Mouse (Mus musculus) bone marrow, adult 2 months (tissue): ENCODE results near the gene 2010300C02Rik. TPM values are rescaled to one million over a fixed set of nuclear protein-coding genes. Genes with fewer than 3 reads are reported as not detected.

Source experiments
- H3K27ac ChIP-seq: fragments of 200-500 bp; 2 replicates; pipeline ENCODE4 v1.5.1; 2012; ENCODE audit warnings: low read depth, mild to moderate bottlenecking, control low read depth, inconsistent platforms, low read length; ENCODE audit not compliant: control insufficient read depth, poor library complexity, insufficient read depth
- H3K4me1 ChIP-seq: fragments of 200-500 bp; 2 replicates; pipeline ENCODE4 v1.6.1; 2011; ENCODE audit warnings: low read length; ENCODE audit not compliant: control insufficient read depth, insufficient read depth
- H3K4me3 ChIP-seq: fragments of 200-500 bp; replicated peaks from 2 replicates; pipeline ENCODE3; 2011; ENCODE audit warnings: mild to moderate bottlenecking, low read depth, low read length, control low read depth; ENCODE audit not compliant: control insufficient read depth
- CTCF ChIP-seq: fragments of 200-500 bp; IDR thresholded peaks from 2 replicates; pipeline ENCODE4 v1.5.1; 2011; ENCODE audit warnings: low read length, control low read depth; ENCODE audit not compliant: control insufficient read depth, insufficient read depth
- POLR2A ChIP-seq: fragments of 200-500 bp; IDR thresholded peaks from 2 replicates; pipeline ENCODE4 v1.6.1; 2011; ENCODE audit warnings: low read depth, mild to moderate bottlenecking, control low read depth, low read length, borderline replicate concordance; ENCODE audit not compliant: control insufficient read depth
- WGBS: fragments of 180-500 bp; shearing (Covaris S2); methylation state at CpG from one replicate; pipeline ENCODE4 v1.1.7; 2018; 5-methylcytosine and 5-hydroxymethylcytosine counted together
- polyA plus RNA-seq: library from polyadenylated mRNA; stranded (reverse); fragments of >200 nt; gene quantifications from 2 replicates; pipeline ENCODE4 v1.2.4, GENCODE M21; 2011; ENCODE audit warnings: low replicate concordance; ENCODE audit not compliant: missing spikeins, insufficient read depth, insufficient read length

Gene 2010300C02Rik
- polyA plus RNA-seq, 1 experiment: not detected

DNA sequence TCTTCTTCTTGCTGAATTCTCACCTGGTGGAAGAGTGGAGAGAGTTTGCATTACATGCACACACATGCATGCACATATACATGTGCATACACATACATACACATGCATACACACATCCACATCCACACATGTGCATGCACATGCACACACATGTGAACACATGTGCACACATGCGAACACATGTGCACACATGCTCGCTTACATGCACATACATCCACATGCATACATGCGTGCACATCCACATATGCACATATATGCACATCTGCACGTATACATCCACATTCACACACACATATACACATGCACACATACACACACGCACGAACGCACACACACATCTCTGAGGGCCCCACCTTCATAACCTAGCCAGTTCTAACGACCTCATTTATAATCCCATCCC is 136.7 kb downstream of the 2010300C02Rik start:
- Histone ChIP-seq H3K4me3 (no peak overlapping the region), H3K4me1 (peaks cover 6% of the 10 kb centered on the region), H3K27ac (no peak overlapping the region)
- WGBS: 82% methylated on average over 8 of the region's 8 CpGs
- no peak for TF ChIP-seq CTCF
- no peak for TF ChIP-seq POLR2A

DNA sequence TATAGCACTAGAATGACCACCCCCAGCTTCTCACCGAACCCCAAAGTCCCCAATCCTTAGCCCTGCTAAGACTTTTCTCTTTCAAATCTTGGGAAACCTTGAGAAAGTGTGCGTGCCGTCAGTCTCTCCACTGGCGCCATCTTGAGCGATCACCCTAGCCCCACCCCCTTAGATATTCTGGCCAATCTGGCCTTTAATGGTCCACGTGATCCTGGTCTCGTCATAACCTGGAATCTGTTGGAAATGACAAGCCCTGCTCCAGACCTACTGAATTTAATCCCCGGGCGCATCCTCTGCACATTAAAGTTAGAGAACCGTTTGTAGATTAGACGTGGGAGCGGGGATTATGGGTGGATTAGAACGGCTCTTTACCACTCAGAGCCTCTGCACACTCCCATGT is 140.2 kb downstream of the 2010300C02Rik start:
- Histone ChIP-seq H3K4me3 (no peak overlapping the region), H3K4me1 (peaks cover 1% of the 10 kb centered on the region; the same call in 1 of the 2 replicates), H3K27ac (no peak overlapping the region)
- TF ChIP-seq CTCF (no peak), POLR2A (no peak)
- 92% methylated on average over 13 of the region's 13 CpGs for WGBS

DNA sequence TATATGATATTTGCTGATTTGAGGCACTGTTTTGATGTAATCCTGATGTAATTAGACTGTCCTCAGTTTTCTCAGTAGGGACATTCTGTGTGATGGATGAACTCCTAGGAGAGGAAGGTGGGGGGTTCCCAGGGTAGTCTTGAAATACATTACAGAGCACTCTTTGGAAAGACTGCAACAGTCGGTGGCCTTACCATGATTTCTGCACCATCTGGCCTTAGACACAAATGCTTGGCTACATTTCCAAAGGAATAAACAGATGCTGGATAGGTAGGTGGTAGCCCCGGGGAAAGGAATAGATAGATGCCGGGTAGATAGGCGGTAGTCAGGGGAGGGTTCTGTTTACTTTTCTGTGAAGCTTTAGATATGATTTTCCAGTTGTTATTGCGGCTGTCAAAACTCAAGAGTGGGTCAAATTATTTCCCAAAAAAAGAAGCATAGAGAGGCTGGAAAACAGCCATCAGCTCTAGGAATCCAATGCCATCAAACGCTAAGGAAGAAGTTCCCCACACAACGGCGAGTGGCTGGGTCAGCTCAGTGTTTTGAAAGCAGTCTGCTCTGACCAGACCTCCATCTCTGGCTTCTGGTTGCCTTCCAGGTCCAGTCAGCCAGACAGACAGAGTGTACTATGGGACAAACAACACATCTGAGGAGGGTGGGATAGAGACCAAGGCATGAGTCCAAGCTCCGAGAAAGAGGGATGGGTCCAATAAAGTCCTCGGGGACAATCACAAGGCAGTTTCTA is 147.2 kb downstream of the 2010300C02Rik start:
- Histone ChIP-seq H3K4me1 (no peaks in the 10 kb centered on the region; the same call in 1 of the 2 replicates), H3K4me3 (no peak overlapping the region), H3K27ac (no peak overlapping the region)
- TF ChIP-seq POLR2A (no peak), CTCF (no peak)
- WGBS: 80% methylated on average over 10 of the region's 10 CpGs

DNA sequence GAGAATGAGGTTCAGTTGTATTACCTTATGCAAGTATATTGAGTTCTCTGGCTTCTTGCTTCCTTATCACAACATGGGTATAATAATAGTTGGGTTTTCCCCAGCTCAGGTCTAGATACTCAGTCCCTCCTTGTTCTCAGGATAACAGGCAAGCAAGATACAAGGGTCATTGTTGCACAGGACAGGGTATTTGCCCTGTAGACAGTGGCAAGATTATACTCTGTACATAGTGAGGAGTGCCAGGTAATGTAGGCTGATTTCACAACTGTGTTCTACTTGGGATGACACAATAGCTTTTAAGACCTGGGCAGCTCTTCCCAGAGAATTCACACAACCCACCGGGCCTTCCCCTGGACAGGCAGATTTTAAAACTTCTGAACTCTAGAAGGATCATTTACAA is 151.5 kb downstream of the 2010300C02Rik start:
- TF ChIP-seq CTCF (no peak), POLR2A (no peak)

DNA sequence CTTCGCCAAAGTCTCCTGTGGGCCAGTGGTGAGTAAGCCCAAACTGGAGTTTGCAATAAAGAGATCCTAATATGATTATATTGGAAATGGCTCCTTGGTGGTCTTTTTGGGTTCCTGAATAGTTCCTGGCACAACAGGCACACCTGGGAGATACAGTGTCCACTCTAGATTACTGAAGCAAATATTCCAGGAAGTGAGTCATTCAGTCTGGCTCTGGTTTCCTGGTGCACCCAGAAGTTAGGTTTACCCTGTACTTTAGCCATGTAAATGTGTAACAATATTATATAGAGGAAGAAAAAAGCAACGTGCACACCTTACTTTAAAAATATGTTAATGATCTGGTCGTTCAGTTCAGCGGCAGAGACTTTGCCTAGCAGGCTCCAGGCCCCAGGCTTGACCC is 153.1 kb downstream of the 2010300C02Rik start:
- TF ChIP-seq POLR2A (no peak), CTCF (no peak)
- H3K4me1 ChIP-seq: no peaks in the 10 kb centered on the region; the same call in 1 of the 2 replicates
- 39% methylated on average over 4 of the region's 4 CpGs for WGBS
- H3K27ac ChIP-seq: no peak overlapping the region
- no peak overlapping the region for H3K4me3 ChIP-seq

More for the DNA sequence above, 151.5 kb downstream of the 2010300C02Rik start:
- Histone ChIP-seq H3K27ac (no peak overlapping the region), H3K4me1 (no peaks in the 10 kb centered on the region; the same call in 1 of the 2 replicates), H3K4me3 (no peak overlapping the region)
- WGBS: 70% methylated on average over 1 of the region's 1 CpGs

DNA sequence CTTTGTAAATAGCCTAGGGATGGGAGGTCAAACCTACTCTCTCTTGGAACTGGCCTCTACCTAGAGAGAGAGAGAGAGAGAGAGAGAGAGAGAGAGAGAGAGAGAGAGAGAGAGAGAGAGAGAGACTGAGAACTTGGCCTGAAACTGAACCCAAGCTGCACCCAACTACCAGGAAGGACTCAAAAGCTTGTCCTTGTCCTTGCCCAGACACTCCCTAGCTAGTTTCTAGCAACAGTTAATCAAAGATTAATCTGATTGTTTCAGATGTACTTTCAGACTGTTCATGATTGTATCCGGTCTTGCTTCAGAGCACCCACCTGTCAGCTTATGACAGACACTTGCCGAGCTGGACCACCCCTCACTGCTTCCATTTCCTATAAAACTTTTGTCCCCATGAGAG is 153.5 kb downstream of the 2010300C02Rik start:
- no peak for TF ChIP-seq CTCF
- TF ChIP-seq POLR2A: no peak
- Histone ChIP-seq H3K4me3 (no peak overlapping the region), H3K4me1 (no peaks in the 10 kb centered on the region; the same call in 1 of the 2 replicates), H3K27ac (no peak overlapping the region)
- 62% methylated on average over 2 of the region's 2 CpGs for WGBS

DNA sequence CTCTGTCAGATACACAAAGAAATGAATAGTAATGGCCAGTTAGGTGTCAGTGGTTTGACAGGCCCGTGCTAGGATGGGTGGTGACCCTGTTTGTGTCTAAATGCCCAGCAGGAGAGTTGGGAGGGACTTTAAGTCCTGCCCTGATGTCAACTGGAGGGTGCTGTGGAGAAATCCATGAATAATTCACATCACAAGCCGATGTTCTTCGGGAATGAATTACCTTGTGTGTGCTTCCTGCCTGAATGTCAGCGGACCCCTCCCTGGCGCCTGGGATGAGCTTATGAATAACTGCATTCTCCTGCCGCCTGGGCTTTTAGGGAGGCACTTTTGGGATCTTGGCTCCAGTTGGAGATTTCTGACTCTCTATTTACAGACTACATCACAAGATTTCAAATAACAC is 154.5 kb downstream of the 2010300C02Rik start:
- peak overlapping the region; percentile 26; the same call in 1 of the 2 replicates for H3K27ac ChIP-seq
- TF ChIP-seq POLR2A (no peak), CTCF (no peak)
- H3K4me3 ChIP-seq: no peak overlapping the region
- 71% methylated on average over 6 of the region's 6 CpGs for WGBS
- peaks cover 2% of the 10 kb centered on the region; the same call in 1 of the 2 replicates for H3K4me1 ChIP-seq

DNA sequence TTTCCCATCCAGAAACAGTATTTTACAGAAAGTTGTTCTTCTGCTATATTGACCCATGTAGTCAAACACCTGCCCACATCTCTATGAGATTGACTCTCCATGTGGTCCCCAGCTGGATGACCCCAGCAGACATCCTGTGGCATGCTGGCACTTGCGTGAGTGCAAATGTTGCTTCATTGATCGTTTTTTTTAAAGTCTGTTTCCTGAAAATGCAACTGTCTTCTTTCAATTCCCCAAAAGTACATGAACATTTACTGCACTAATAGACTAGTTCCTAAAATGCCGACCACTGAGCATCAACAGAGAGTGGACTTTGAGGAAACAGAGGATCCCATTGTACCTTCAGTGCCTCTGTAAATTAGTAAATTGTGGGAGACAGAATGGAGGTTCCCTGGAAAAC is 157.9 kb downstream of the 2010300C02Rik start:
- no peak overlapping the region for H3K27ac ChIP-seq
- WGBS: 6% methylated on average over 3 of the region's 3 CpGs

More for the DNA sequence above, 157.9 kb downstream of the 2010300C02Rik start:
- peaks cover 4% of the 10 kb centered on the region; the same call in 1 of the 2 replicates for H3K4me1 ChIP-seq
- TF ChIP-seq POLR2A (no peak), CTCF (no peak)
- H3K4me3 ChIP-seq: no peak overlapping the region

Other genes with a start within 250 kb of the 2010300C02Rik start
- 2.5 and 4.5 TPM in 2 replicates for gene Mgat4a, start 179.1 kb downstream of the 2010300C02Rik start, polyA plus RNA-seq
- 0.95 and 3.6 TPM in 2 replicates for gene Tsga10, start 146.3 kb upstream of the 2010300C02Rik start, polyA plus RNA-seq
- 4.0 TPM in 1 of 2 replicates, not detected in the other for gene Lipt1, start 151.7 kb upstream of the 2010300C02Rik start, polyA plus RNA-seq
- gene Mitd1, start 170.3 kb upstream of the 2010300C02Rik start, polyA plus RNA-seq: 14.1 and 15.3 TPM in 2 replicates
- 73.9 and 94.1 TPM in 2 replicates for gene Mrpl30, start 170.4 kb upstream of the 2010300C02Rik start, polyA plus RNA-seq
- not detected in 2 replicates for gene Lyg2, start 196.4 kb upstream of the 2010300C02Rik start, polyA plus RNA-seq
- not detected in 2 replicates for gene Lyg1, start 237.7 kb upstream of the 2010300C02Rik start, polyA plus RNA-seq